Mouse (Mus musculus): ENCODE measurements around the gene Gm10197.

DNA sequence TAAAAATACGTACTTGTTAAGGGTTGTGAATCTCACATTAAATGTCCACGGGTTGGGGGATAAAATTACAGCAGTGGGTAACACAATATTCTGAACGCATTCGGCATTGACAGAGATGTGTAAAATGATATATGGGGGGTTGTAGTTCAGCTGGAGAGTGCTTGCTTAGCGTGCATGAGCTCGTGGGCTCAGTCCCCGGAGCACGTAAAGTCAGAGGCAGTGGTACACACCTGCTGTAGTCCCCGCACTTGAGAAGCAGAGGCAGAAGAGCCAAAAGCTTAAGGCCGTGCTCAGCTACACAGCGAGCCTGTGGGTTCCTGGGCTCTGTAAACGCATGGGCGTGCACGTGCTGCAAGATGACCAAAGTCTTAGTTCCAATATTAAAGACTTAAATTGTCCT, 25.8 kb downstream of the Gm10197 start:
- TF ChIP-seq MYOG (IDR thresholded peaks at IDR 0.05; ENCODE audit: control insufficient read depth, extremely low read depth, insufficient read length) = no peak
- TF ChIP-seq CTCF (IDR thresholded peaks at IDR 0.05; ENCODE audit: control insufficient read depth, insufficient read depth, insufficient read length) = no peak
- no peak for TF ChIP-seq MAX (IDR thresholded peaks at IDR 0.05)
- no peak for TF ChIP-seq CEBPB (IDR thresholded peaks at IDR 0.05; ENCODE audit: low read depth)
- no peak for TF ChIP-seq MYOD1 (IDR thresholded peaks at IDR 0.05; ENCODE audit: control insufficient read depth, insufficient read length, low read depth)
- TF ChIP-seq USF1 (IDR thresholded peaks at IDR 0.05; ENCODE audit: low read depth) = no peak
- no peak for TF ChIP-seq FOSL1 (IDR thresholded peaks at IDR 0.05; ENCODE audit: insufficient read depth, low read length, poor library complexity, severe bottlenecking)

Measured in C2C12 (cell line).